Mouse (Mus musculus) liver, postnatal 0 days (tissue): ENCODE results near the gene Tent5b. TPM values are rescaled to one million over a fixed set of nuclear protein-coding genes. Genes with fewer than 3 reads are reported as not detected.
A peak's percentile ranks its signal among the peaks of the same experiment; 100 is the strongest.

ENCODE experiments used
- ATAC-seq: fragments of 200-750 bp; cut with Nextera tagmentation; 2 replicates; pipeline ENCODE4 v1.8.0; 2017; ENCODE audit warnings: mild to moderate bottlenecking, moderate library complexity
- DNase-seq: peaks from one replicate; pipeline ENCODE4 v3.0.0-alpha.2; 2016
- H3K27ac ChIP-seq: fragments of 300-500 bp; sonication (generic); 2 replicates; pipeline ENCODE4 v1.5.1; 2014; ENCODE audit warnings: antibody characterized with exemption, moderate library complexity, mild to moderate bottlenecking, low read depth
- H3K27me3 ChIP-seq: fragments of 300-500 bp; sonication (generic); 2 replicates; pipeline ENCODE4 v1.6.1; 2014; ENCODE audit warnings: low read length, control low read depth, mixed read lengths; ENCODE audit not compliant: insufficient read depth
- H3K36me3 ChIP-seq: fragments of 300-500 bp; sonication (generic); replicated peaks from 2 replicates; pipeline ENCODE4 v1.6.1; 2014; ENCODE audit warnings: mild to moderate bottlenecking, control low read depth, low read length, moderate library complexity, mixed read lengths; ENCODE audit not compliant: insufficient read depth
- H3K4me1 ChIP-seq: fragments of 300-500 bp; sonication (generic); 2 replicates; pipeline ENCODE4 v1.6.1; 2014; ENCODE audit warnings: antibody characterized with exemption, mild to moderate bottlenecking, control low read depth; ENCODE audit not compliant: insufficient read depth
- H3K4me2 ChIP-seq: fragments of 300-500 bp; sonication (generic); 2 replicates; pipeline ENCODE4 v1.6.1; 2014; ENCODE audit warnings: low read depth, mild to moderate bottlenecking, low read length, moderate library complexity, mixed read lengths
- H3K4me3 ChIP-seq: fragments of 300-500 bp; sonication (generic); 2 replicates; pipeline ENCODE4 v1.5.1; 2014; ENCODE audit warnings: low read depth, low read length
- H3K9ac ChIP-seq: fragments of 300-500 bp; sonication (generic); replicated peaks from 2 replicates; pipeline ENCODE4 v1.6.1; 2014; ENCODE audit warnings: mild to moderate bottlenecking, moderate library complexity
- H3K9me3 ChIP-seq: fragments of 300-500 bp; sonication (generic); 2 replicates; pipeline ENCODE4 v1.6.1; 2016; ENCODE audit warnings: mild to moderate bottlenecking, control low read depth, low read length, mixed read lengths
- CTCF ChIP-seq: sonication (generic); IDR thresholded peaks from 2 replicates; pipeline ENCODE4 v1.5.1; 2016; ENCODE audit warnings: antibody characterized with exemption, low read depth
- EP300 ChIP-seq: IDR thresholded peaks from 2 replicates; pipeline ENCODE4 v1.6.1; 2016; ENCODE audit warnings: antibody characterized with exemption, low read depth, mild to moderate bottlenecking
- WGBS: fragments of 180-500 bp; shearing (Covaris S2); extraction: QIAGEN DNeasy Blood & Tissue Kit; methylation state at CpG from one replicate; pipeline ENCODE4 v1.1.7; 2014; ENCODE audit not compliant: insufficient replicate concordance; 5-methylcytosine and 5-hydroxymethylcytosine counted together
- polyA plus RNA-seq: library from polyadenylated mRNA; unstranded; fragments of >200 nt; fragmentation: Nextera tagmentation; extraction: Ambion mirVana; gene quantifications from 2 replicates; pipeline ENCODE4 v1.2.1, GENCODE M21; 2015

The Tent5b gene
- polyA plus RNA-seq, 1 experiment from 2014 or later = 0.08 TPM

DNA sequence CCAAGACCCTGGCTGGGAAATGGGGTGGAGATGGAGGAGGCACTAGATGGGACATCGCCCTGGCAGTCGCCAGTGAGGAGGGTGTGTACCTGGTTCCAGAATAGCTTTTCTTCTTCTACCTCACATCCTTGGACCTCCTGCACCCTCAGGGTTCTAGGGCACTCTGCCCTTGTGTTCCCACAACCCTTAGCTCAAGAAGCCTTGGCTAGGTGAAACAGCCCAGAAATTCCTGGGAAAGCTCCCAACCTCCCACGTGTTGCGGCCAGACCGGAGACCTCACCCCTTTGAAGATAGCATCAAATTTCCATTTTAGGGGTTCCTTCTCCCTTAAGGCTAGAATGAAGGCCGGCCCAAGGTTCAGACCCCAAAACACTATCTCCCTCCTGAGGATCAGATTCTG is 822 bp downstream of the Tent5b start:
- 53% methylated on average over 6 of the region's 6 CpGs for WGBS
- Histone ChIP-seq H3K27me3 (peaks cover 62% of the 10 kb centered on the region), H3K27ac (no peak overlapping the region), H3K4me1 (peaks cover 6% of the 10 kb centered on the region), H3K9ac (0 out of 2 replicates have a peak overlapping the region, but pooled peaks have one; percentile 58), H3K4me3 (0 out of 2 replicates have a peak overlapping the region, but pooled peaks have one; percentile 47), H3K9me3 (no peaks in the 10 kb centered on the region), H3K36me3 (no peaks in the 10 kb centered on the region), H3K4me2 (peak overlapping the region; percentile 79)
- ATAC-seq (no peak), DNase-seq (no peak)
- TF ChIP-seq CTCF (no peak), EP300 (no peak)

DNA sequence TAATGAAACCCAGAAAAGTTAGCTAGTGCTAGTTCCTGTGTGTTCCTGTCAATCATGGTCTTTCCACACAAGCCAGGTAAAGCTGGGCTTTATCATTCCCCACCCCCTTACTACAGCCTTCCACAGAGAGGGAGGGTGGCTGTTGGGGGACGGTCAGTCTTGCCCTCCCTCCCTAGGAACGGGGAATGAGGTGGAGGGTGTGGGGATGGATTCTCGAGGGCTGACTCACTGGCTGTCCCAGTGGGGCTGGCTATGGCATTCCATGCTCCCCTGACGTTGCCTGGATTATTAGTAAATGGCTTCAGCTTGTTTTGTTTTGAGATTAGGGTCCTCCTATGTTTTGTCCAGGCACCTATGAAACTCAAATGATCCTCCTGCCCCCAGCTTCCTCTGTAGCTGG is 1.6 kb downstream of the Tent5b start:
- no peaks in the 10 kb centered on the region for H3K36me3 ChIP-seq
- WGBS = 53% methylated on average over 4 of the region's 4 CpGs
- no peak for ATAC-seq
- no peak overlapping the region for H3K4me3 ChIP-seq
- H3K9ac ChIP-seq = no peak overlapping the region
- TF ChIP-seq EP300 (no peak), CTCF (no peak)
- H3K27ac ChIP-seq = no peak overlapping the region
- no peak overlapping the region for H3K4me2 ChIP-seq
- DNase-seq = no peak
- H3K27me3 ChIP-seq = peaks cover 58% of the 10 kb centered on the region
- H3K4me1 ChIP-seq = peaks cover 6% of the 10 kb centered on the region
- H3K9me3 ChIP-seq = no peaks in the 10 kb centered on the region

DNA sequence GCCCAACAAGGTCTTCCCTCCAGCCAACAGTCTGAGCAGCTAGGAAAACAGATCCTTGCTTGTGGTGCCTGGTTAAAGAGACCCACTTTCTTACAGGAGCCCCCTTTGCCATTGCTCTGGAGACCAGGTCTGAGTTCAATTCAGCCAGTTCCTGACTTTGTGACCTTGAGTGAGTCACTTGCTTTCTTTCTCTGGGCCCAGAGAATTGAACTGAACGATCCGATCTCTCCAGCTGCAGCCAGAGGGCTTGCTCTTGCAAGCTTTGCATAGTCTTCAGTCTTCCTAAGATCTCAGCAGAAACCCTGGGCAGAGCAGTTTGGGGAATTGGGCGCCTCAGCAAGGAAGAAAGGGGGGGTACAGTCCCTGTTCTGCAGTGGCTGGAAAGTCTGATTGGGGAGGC is 2.5 kb downstream of the Tent5b start:
- 72% methylated on average over 3 of the region's 3 CpGs for WGBS
- H3K4me3 ChIP-seq = no peak overlapping the region
- H3K36me3 ChIP-seq = no peaks in the 10 kb centered on the region
- no peak overlapping the region for H3K9ac ChIP-seq
- TF ChIP-seq CTCF (no peak), EP300 (no peak)
- no peak overlapping the region for H3K4me2 ChIP-seq
- no peak for ATAC-seq
- H3K27ac ChIP-seq = no peak overlapping the region
- peaks cover 51% of the 10 kb centered on the region for H3K27me3 ChIP-seq
- H3K4me1 ChIP-seq = peaks cover 6% of the 10 kb centered on the region
- H3K9me3 ChIP-seq = no peaks in the 10 kb centered on the region
- no peak for DNase-seq

DNA sequence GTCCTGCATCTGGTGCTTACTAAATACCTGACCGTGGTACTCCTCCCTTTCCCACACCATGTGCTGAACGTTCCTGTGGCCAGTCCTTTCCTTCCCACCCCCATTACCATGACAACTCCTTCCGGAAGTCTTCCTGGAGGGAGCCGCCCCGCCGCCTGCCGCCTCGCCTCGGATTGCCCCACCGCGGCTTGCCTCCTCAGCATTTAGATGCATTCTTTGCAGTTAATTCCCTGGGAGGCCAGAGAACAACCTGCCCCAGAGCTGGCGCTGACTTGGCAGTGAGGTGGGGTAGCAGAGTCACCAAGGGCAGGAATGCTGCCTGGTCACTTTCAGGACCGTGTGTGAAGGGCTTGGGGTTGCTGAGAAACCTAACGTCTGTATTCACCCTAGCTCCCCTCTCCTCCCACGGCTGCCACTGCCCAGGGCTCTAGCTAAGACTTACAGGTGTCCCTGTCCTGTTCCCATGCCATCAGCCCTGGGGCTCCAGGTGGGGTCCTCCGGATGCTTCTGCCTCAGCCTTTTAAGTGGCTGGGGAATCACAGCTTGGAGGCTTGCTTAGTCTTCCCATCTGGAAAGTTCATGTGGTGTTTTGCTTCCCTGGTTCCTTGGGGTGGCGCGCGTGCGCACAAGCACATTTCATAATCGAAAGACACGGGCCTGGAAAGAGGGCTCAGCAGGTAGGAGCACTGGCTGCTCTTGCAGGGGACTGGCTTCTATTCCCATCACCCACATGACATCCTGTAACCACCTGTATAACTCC is 4.5 kb downstream of the Tent5b start:
- DNase-seq (no peak), ATAC-seq (no peak)
- Histone ChIP-seq H3K27me3 (peaks cover 38% of the 10 kb centered on the region), H3K4me2 (peak overlapping the region; percentile 38), H3K4me3 (no peak overlapping the region), H3K9me3 (no peaks in the 10 kb centered on the region), H3K9ac (no peak overlapping the region), H3K27ac (no peak overlapping the region), H3K36me3 (no peaks in the 10 kb centered on the region), H3K4me1 (peaks cover 6% of the 10 kb centered on the region)
- TF ChIP-seq CTCF = no peak
- TF ChIP-seq EP300 = no peak
- WGBS = 17% methylated on average over 22 of the region's 22 CpGs

DNA sequence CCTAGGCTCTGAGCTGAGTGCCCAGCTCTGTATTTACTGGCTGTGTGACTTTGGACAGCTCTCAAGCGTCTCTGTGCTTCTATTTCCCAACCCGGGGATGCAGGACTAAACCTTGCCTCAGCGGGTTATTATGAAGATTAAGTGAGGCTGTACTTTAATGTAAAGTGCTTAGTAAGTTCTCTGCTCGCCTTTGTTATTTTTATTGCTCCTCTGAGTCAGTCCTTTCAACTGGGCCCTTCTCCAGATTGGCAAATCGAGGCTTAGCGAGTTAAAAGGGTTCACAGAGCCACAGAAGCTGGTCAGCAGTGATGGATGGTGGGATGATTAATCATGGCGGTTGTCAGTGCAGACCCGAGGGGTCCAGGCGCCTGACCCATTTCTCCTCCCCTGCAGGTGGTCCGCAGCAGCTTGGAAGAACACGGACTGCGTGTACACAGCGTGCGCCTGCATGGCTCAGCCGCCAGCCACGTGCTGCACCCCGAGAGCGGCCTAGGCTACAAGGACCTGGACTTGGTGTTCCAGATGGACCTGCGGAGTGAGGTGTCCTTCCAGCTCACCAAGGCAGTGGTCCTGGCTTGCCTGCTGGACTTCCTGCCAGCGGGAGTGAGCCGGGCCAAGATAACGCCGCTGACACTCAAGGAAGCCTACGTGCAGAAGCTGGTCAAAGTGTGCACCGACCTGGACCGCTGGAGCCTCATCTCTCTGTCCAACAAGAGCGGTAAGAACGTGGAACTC is 5.9 kb downstream of the Tent5b start:
- 85% methylated on average over 28 of the region's 28 CpGs for WGBS

DNA sequence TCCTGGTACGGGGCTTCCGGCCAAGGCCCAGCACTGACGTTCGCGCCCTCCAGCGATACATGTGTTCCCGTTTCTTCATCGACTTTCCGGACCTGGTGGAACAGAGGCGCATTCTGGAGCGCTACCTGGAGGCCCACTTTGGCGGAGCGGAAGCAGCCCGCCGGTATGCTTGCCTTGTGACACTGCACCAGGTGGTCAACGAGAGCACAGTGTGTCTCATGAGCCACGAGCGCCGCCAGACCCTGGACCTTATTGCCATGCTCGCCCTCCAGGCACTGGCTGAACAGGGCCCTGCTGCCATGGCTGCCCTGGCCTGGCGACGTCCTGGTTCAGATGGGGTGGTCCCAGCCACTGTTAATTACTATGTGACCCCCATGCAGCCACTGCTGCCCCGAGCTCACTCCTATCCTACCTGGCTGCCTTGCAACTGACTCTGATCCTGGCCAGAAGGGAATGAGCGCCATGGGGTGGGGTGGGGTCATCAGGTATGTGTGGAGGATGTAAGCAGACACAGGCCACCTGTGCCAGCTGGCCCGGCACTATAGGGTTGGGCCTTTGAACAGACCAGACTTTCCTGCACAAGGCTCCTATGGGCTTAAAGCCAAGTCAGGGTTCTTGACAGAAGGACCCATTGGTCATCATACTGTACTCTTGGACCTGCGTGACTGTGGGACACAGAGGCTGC is 6.9 kb downstream of the Tent5b start:
- Histone ChIP-seq H3K27ac (no peak overlapping the region), H3K4me3 (no peak overlapping the region), H3K27me3 (peaks cover 19% of the 10 kb centered on the region; the same call in 1 of the 2 replicates), H3K9ac (no peak overlapping the region), H3K36me3 (no peaks in the 10 kb centered on the region), H3K4me1 (no peaks in the 10 kb centered on the region; the same call in 1 of the 2 replicates), H3K4me2 (no peak overlapping the region), H3K9me3 (no peaks in the 10 kb centered on the region)
- WGBS = 90% methylated on average over 26 of the region's 26 CpGs
- TF ChIP-seq CTCF (no peak), EP300 (no peak)
- ATAC-seq (no peak), DNase-seq (no peak)

More for the DNA sequence above, 5.9 kb downstream of the Tent5b start:
- Histone ChIP-seq H3K27me3 (peaks cover 28% of the 10 kb centered on the region), H3K9ac (no peak overlapping the region), H3K27ac (no peak overlapping the region), H3K4me1 (no peaks in the 10 kb centered on the region; the same call in 1 of the 2 replicates), H3K4me2 (no peak overlapping the region), H3K9me3 (no peaks in the 10 kb centered on the region), H3K36me3 (no peaks in the 10 kb centered on the region), H3K4me3 (no peak overlapping the region)
- ATAC-seq (no peak), DNase-seq (no peak)
- no peak for TF ChIP-seq EP300
